ENCODE assay signal across 8 mouse cellular contexts in the genomic region with DNA sequence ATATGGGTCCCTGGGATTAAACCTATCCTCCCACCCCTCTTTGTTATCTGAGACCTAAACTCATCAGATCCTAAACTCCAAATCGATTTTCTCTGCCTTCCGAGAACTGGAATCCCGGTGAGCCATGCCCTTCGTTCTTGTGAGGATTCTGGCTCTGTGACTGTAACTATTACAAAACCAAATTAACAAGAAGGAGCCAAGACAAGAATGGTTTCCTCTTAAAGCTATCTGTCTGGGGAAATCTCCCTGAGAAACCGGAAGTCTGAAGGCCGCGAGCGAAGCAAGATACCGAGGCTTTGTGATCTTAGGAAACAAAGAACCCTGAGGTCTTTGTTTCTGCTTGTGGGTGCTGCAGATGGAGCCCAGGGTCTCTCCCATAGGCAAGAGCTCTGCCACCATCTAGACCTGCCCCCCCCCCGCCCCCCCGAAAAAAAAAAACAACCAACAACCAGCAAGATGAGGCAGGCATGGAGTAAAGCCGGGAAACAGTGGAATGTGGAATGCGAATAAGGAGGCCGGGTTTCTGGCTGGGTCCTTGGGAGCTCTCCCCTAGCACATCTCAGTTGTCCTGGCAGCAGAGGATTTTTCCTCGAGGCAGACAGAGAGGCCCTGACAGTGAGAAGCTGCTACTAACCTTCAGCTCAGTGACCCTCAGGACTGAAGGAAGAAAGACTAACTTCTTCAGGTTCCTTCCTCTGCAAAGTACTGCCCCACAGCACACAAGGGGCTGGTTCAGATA. TPM values are rescaled to one million over a fixed set of nuclear protein-coding genes. Genes with fewer than 3 reads are reported as not detected.
DNase-seq lines count a peak whose midpoint lies in the region; ATAC-seq and TF ChIP-seq lines count a peak whose summit lies in the region.

No protein-coding gene starts in this region.

- H3K9ac ChIP-seq in ES-E14 (ENCODE audit: insufficient read depth, low read depth, low read length, poor library complexity, severe bottlenecking): peak overlapping the region; percentile 11; the same call in 1 of the 2 replicates
- peak overlapping the region; percentile 40; the same call in 1 of the 2 replicates for H3K9ac ChIP-seq in heart, embryonic 14.5 days (ENCODE audit: low read length)
- no peak overlapping the region for H3K9ac ChIP-seq in liver, postnatal 0 days (replicated peaks)

- no peak for DNase-seq in gastrocnemius, adult 2 months
- no peak for DNase-seq in gastrocnemius, postnatal 25 days
- peak; percentile 27 for DNase-seq in ES-E14 (ENCODE audit: low read depth, low spot score)
- no peak for DNase-seq in liver, postnatal 0 days
- DNase-seq in thymus, postnatal 4 days: peak; percentile 55
- no peak for DNase-seq in adrenal gland, postnatal 10 days
- DNase-seq in natural killer cell, adult 2 months (ENCODE audit: low spot score in 2 of 2): no peak

- no peak for TF ChIP-seq EP300 in liver, postnatal 0 days (IDR thresholded peaks at IDR 0.05; ENCODE audit: low read depth)

- no peaks in the 10 kb centered on the region for H3K9me3 ChIP-seq in ES-E14 (ENCODE audit: control insufficient read depth, insufficient read depth, low read depth, low read length)
- 0 out of 2 replicates have a peak, but pooled peaks cover 2% of the 10 kb centered on the region for H3K9me3 ChIP-seq in heart, embryonic 14.5 days (ENCODE audit: control insufficient read depth, low read length)
- H3K9me3 ChIP-seq in liver, postnatal 0 days (ENCODE audit: low read length): no peaks in the 10 kb centered on the region

- H3K4me3 ChIP-seq in gastrocnemius, adult 2 months: peak overlapping the region; percentile 5; the same call in 1 of the 2 replicates
- H3K4me3 ChIP-seq in ES-E14 (ENCODE audit: insufficient read depth in 1 of 2, low read depth in 1 of 2, low read length in 2 of 2, poor library complexity in 1 of 2, severe bottlenecking in 1 of 2): peak overlapping the region in 1 of 2 experiments; percentile 5; a peak in 2 of 4 replicates
- no peak overlapping the region for H3K4me3 ChIP-seq in heart, embryonic 14.5 days (ENCODE audit: control insufficient read depth in 1 of 2, insufficient read depth in 1 of 2, low read depth in 1 of 2, low read length in 2 of 2)
- H3K4me3 ChIP-seq in liver, postnatal 0 days (ENCODE audit: low read depth, low read length): no peak overlapping the region

- H3K27me3 ChIP-seq in heart, embryonic 14.5 days (ENCODE audit: control insufficient read depth, insufficient read depth, low read length): no peaks in the 10 kb centered on the region
- no peaks in the 10 kb centered on the region for H3K27me3 ChIP-seq in liver, postnatal 0 days (ENCODE audit: insufficient read depth, low read length)

- H3K36me3 ChIP-seq in ES-E14 (ENCODE audit: control insufficient read depth, insufficient read depth, low read length, poor library complexity, severe bottlenecking): no peaks in the 10 kb centered on the region
- H3K36me3 ChIP-seq in heart, embryonic 14.5 days (ENCODE audit: control insufficient read depth, insufficient read depth, low read length): peaks cover 5% of the 10 kb centered on the region
- no peaks in the 10 kb centered on the region for H3K36me3 ChIP-seq in liver, postnatal 0 days (replicated peaks; ENCODE audit: insufficient read depth, low read length)

- 27% methylated on average over 15 of the region's 15 CpGs for WGBS in heart, embryonic 14.5 days
- WGBS in liver, postnatal 0 days (ENCODE audit: insufficient replicate concordance): 17% methylated on average over 15 of the region's 15 CpGs

- peaks cover 1 to 14% of the 10 kb centered on the region in 2 experiments; a peak in 2 of 4 replicates for H3K4me1 ChIP-seq in ES-E14 (ENCODE audit: control insufficient read depth in 2 of 2, insufficient read depth in 2 of 2, low read length in 2 of 2, poor library complexity in 1 of 2)
- peaks cover 31 to 40% of the 10 kb centered on the region in 2 experiments for H3K4me1 ChIP-seq in heart, embryonic 14.5 days (ENCODE audit: control insufficient read depth in 2 of 2, insufficient read depth in 2 of 2, low read length in 2 of 2)
- peaks cover 26% of the 10 kb centered on the region for H3K4me1 ChIP-seq in liver, postnatal 0 days (ENCODE audit: insufficient read depth)

- TF ChIP-seq CTCF in gastrocnemius, adult 2 months (IDR thresholded peaks at IDR 0.05): no peak
- TF ChIP-seq CTCF in liver, postnatal 0 days (IDR thresholded peaks at IDR 0.05; ENCODE audit: low read depth): no peak

- peak overlapping the region; percentile 66 for H3K27ac ChIP-seq in gastrocnemius, adult 2 months
- H3K27ac ChIP-seq in ES-E14 (ENCODE audit: insufficient read depth, low read depth, low read length, poor library complexity, severe bottlenecking): no peak overlapping the region; the same call in 1 of the 2 replicates
- peak overlapping the region; percentile 31 to 54 for H3K27ac ChIP-seq in heart, embryonic 14.5 days (replicated peaks in 1 of 2; ENCODE audit: control insufficient read depth in 1 of 2, insufficient read depth in 1 of 2, low read depth in 2 of 2, low read length in 2 of 2)
- peak overlapping the region; percentile 13 for H3K27ac ChIP-seq in liver, postnatal 0 days (ENCODE audit: low read depth)

- peak overlapping the region; percentile 28; the same call in 1 of the 2 replicates for H3K4me2 ChIP-seq in heart, embryonic 14.5 days (ENCODE audit: low read length)
- H3K4me2 ChIP-seq in liver, postnatal 0 days (ENCODE audit: low read depth, low read length): peak overlapping the region; percentile 47

- in situ Hi-C loops in ES-E14 (cut with MboI; ENCODE audit: low sequenced_read_pairs in 2 of 2, unreplicated experiment in 2 of 2): loop anchor here in 1 of 2 experiments (5.0 kb wide), 1 partner anchor 38 kb away; no protein-coding TSS in a partner anchor

- ATAC-seq in heart, embryonic 14.5 days (ENCODE audit: insufficient number of reproducible peaks, insufficient read depth, low FRiP score, low read depth): no peak
- no peak for ATAC-seq in liver, postnatal 0 days

- intact Hi-C loops in gastrocnemius, adult 2 months (cut with DNase I): no loop called here

TF ChIP-seq in ES-E14, 5 proteins besides CTCF, POLR2A, EP300 and RAD21:
- no peak for TF ChIP-seq HCFC1 (IDR thresholded peaks at IDR 0.05; ENCODE audit: borderline replicate concordance, insufficient read depth, low read length)
- TF ChIP-seq ZC3H11A (IDR thresholded peaks at IDR 0.05; ENCODE audit: borderline replicate concordance, low read depth, low read length): no peak
- TF ChIP-seq CHD2 (IDR thresholded peaks at IDR 0.05; ENCODE audit: low read depth, low read length): no peak
- no peak for TF ChIP-seq ZNF384 (IDR thresholded peaks at IDR 0.05; ENCODE audit: low read depth, low read length)
- TF ChIP-seq MAFK (IDR thresholded peaks at IDR 0.05; ENCODE audit: insufficient read depth, low read depth, low read length): no peak
TF ChIP-seq in ES-E14: peak in this region for 0.

RNA-seq across cellular contexts. Expression of a gene that starts 2.3 kb away (rescaled TPM):
- total RNA-seq in gastrocnemius, adult 2 months (2021): 1 to 10 TPM in 1 of 2 experiments, under 1 TPM in 1; 0.74 to 1.5 TPM
- 1 to 10 TPM; 1.7 to 2.6 TPM for total RNA-seq in gastrocnemius, postnatal 25 days (2021)
- 2.8 and 4.1 TPM in 2 replicates for total RNA-seq in ES-E14 (2012; rRNA removed)
- 21.9 and 26.8 TPM in 2 replicates for polyA plus RNA-seq in heart, embryonic 14.5 days (2014; fragmentation: Nextera tagmentation; extraction: Ambion mirVana)
- 1.1 and 1.3 TPM in 2 replicates for polyA plus RNA-seq in liver, postnatal 0 days (2015; fragmentation: Nextera tagmentation; extraction: Ambion mirVana)
- 10 to 100 TPM; 16.2 to 21.2 TPM for total RNA-seq in adrenal gland, postnatal 10 days (2021)

RNA-seq across cellular contexts. Expression of a gene that starts 7.3 kb away (rescaled TPM):
- not detected for total RNA-seq in gastrocnemius, adult 2 months (2021)
- total RNA-seq in gastrocnemius, postnatal 25 days (2021): not detected
- 0.13 and 0.21 TPM in 2 replicates for total RNA-seq in ES-E14 (2012; rRNA removed)
- 0.08 and 0.12 TPM in 2 replicates for polyA plus RNA-seq in heart, embryonic 14.5 days (2014; fragmentation: Nextera tagmentation; extraction: Ambion mirVana)
- polyA plus RNA-seq in liver, postnatal 0 days (2015; fragmentation: Nextera tagmentation; extraction: Ambion mirVana): not detected in 2 replicates
- total RNA-seq in adrenal gland, postnatal 10 days (2021): 1 to 10 TPM; 1.3 to 1.8 TPM

RNA-seq across cellular contexts. Expression of a gene that starts 30.7 kb away (rescaled TPM):
- total RNA-seq in gastrocnemius, adult 2 months (2021): not detected
- total RNA-seq in gastrocnemius, postnatal 25 days (2021): not detected
- total RNA-seq in ES-E14 (2012; rRNA removed): 0.26 and 0.45 TPM in 2 replicates
- 0.04 and 0.45 TPM in 2 replicates for polyA plus RNA-seq in heart, embryonic 14.5 days (2014; fragmentation: Nextera tagmentation; extraction: Ambion mirVana)
- polyA plus RNA-seq in liver, postnatal 0 days (2015; fragmentation: Nextera tagmentation; extraction: Ambion mirVana): 0.02 and 0.04 TPM in 2 replicates
- 1 to 10 TPM; 4.5 to 5.1 TPM for total RNA-seq in adrenal gland, postnatal 10 days (2021)

RNA-seq across cellular contexts. Expression of a gene that starts 37.5 kb away (rescaled TPM):
- total RNA-seq in gastrocnemius, adult 2 months (2021): 10 to 100 TPM; 64.8 to 65.8 TPM
- total RNA-seq in gastrocnemius, postnatal 25 days (2021): 10 to 100 TPM; 59.8 to 68.1 TPM
- 112 and 127 TPM in 2 replicates for total RNA-seq in ES-E14 (2012; rRNA removed)
- 88.4 and 89.1 TPM in 2 replicates for polyA plus RNA-seq in heart, embryonic 14.5 days (2014; fragmentation: Nextera tagmentation; extraction: Ambion mirVana)
- 26.9 and 32.1 TPM in 2 replicates for polyA plus RNA-seq in liver, postnatal 0 days (2015; fragmentation: Nextera tagmentation; extraction: Ambion mirVana)
- 10 to 100 TPM; 81.5 to 90.1 TPM for total RNA-seq in adrenal gland, postnatal 10 days (2021)

RNA-seq across cellular contexts. Expression of a gene that starts 45.7 kb away (rescaled TPM):
- total RNA-seq in gastrocnemius, adult 2 months (2021): under 1 TPM; 0.74 to 0.86 TPM
- 1 to 10 TPM; 2.3 to 3.3 TPM for total RNA-seq in gastrocnemius, postnatal 25 days (2021)
- 0.71 and 0.85 TPM in 2 replicates for total RNA-seq in ES-E14 (2012; rRNA removed)
- polyA plus RNA-seq in heart, embryonic 14.5 days (2014; fragmentation: Nextera tagmentation; extraction: Ambion mirVana): 2.8 TPM in 2 replicates
- 0.06 and 0.09 TPM in 2 replicates for polyA plus RNA-seq in liver, postnatal 0 days (2015; fragmentation: Nextera tagmentation; extraction: Ambion mirVana)
- 10 to 100 TPM; 18.3 to 23.9 TPM for total RNA-seq in adrenal gland, postnatal 10 days (2021)

Comparison
In these comparisons a context has a peak if more than half of its experiments do, and no peak if none do; other contexts are left out.
1. DNase-seq: peak in ES-E14 (single experiment) and thymus, postnatal 4 days (single experiment); none in gastrocnemius, adult 2 months (single experiment), gastrocnemius, postnatal 25 days (single experiment), liver, postnatal 0 days (single experiment), adrenal gland, postnatal 10 days (single experiment) and natural killer cell, adult 2 months (0 of 2).